Mouse (Mus musculus): Measurements from ENCODE around the gene Abtb1.

DNA sequence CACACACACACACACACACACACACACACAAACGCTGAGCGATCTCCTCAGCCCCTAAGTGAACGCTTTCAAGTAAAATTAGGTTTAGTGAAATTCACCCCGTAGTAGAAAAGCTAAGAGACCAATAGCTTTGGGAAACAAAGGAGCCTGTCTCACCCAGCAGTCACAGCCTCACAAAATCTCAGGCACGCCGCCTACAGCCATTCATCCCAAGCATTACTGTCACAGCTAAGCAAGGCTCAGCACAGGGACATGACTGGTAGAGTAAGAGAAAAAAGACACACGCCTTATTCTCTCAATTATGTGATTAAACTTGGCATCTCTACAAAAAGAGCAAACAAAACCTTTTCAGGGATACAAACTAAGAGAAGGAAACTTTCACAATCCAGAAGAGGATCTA is 39.5 kb upstream of the Abtb1 start:
- no peak for TF ChIP-seq E2F4 (IDR thresholded peaks at IDR 0.05; ENCODE audit: insufficient read depth)
- no peak for TF ChIP-seq TCF3 (IDR thresholded peaks at IDR 0.05; ENCODE audit: insufficient read length, low read depth)
